Mouse (Mus musculus): ENCODE measurements around the gene Siglece. TPM values are rescaled to one million over a fixed set of nuclear protein-coding genes. Genes with fewer than 3 reads are reported as not detected.
"Not testable (repeated sequence)": the region's sequence is repeated elsewhere in the genome, so short reads cannot be mapped to it uniquely, and the experiment has no call there.

Gene Siglece
- total RNA-seq (2021), result 1 to 10 TPM in 1 of 2 experiments, under 1 TPM in 1; 0.83 to 1.4 TPM

- no peak for DNase-seq
These were observed at the start of gene Siglece for GRCm38 (mm10) chr7:43660002-43660401. TSS of gene Siglece (minus strand) at chr7:43660161.

GRCm38 (mm10) chr7:43690118-43690517 lies 30.2 kb upstream of the Siglece start, which contains the start of gene Klk14:
TSS of gene Klk14 (plus strand) at chr7:43690418.
- DNase-seq, result no peak

GRCm38 (mm10) chr7:43685088-43685487 lies 25.1 kb upstream of the Siglece start:
- DNase-seq, result no peak

GRCm38 (mm10) chr7:43682511-43682910 lies 22.6 kb upstream of the Siglece start:
- not testable (repeated sequence) for DNase-seq

- DNase-seq, result peak; percentile 58 to 65
These were observed 21.0 kb upstream of the Siglece start for GRCm38 (mm10) chr7:43680960-43681359.

GRCm38 (mm10) chr7:43678517-43678916 lies 18.6 kb upstream of the Siglece start:
- no peak for DNase-seq

- DNase-seq, result no peak
These were observed 15.1 kb upstream of the Siglece start for GRCm38 (mm10) chr7:43675091-43675490.

- no peak for DNase-seq
These were observed 12.8 kb upstream of the Siglece start for GRCm38 (mm10) chr7:43672581-43673260.

GRCm38 (mm10) chr7:43671809-43672580 lies 12.0 kb upstream of the Siglece start, which contains the start of gene Ctu1:
TSS of gene Ctu1 (plus strand) at chr7:43672016.
- DNase-seq, result peak; percentile 86 to 90

- DNase-seq, result no peak
These were observed 11.3 kb upstream of the Siglece start for GRCm38 (mm10) chr7:43671064-43671808.

- DNase-seq, result no peak
These were observed 8.6 kb upstream of the Siglece start for GRCm38 (mm10) chr7:43668582-43668981.

- DNase-seq, result not testable (repeated sequence)
These were observed 7.3 kb upstream of the Siglece start for GRCm38 (mm10) chr7:43667221-43667620.

GRCm38 (mm10) chr7:43662804-43663203 lies 2.8 kb upstream of the Siglece start:
- no peak for DNase-seq

- DNase-seq, result no peak
These were observed 3.7 kb downstream of the Siglece start for GRCm38 (mm10) chr7:43656232-43656631.

GRCm38 (mm10) chr7:43654519-43654918 lies 5.4 kb downstream of the Siglece start:
- DNase-seq, result no peak

GRCm38 (mm10) chr7:43652683-43653082 lies 7.3 kb downstream of the Siglece start:
- DNase-seq, result no peak

- no peak for DNase-seq
These were observed 16.8 kb downstream of the Siglece start for GRCm38 (mm10) chr7:43643046-43643652.

- DNase-seq, result no peak
These were observed 17.4 kb downstream of the Siglece start for GRCm38 (mm10) chr7:43642587-43642986.

GRCm38 (mm10) chr7:43637118-43637517 lies 22.8 kb downstream of the Siglece start:
- no peak for DNase-seq

GRCm38 (mm10) chr7:43636194-43636593 lies 23.8 kb downstream of the Siglece start:
- DNase-seq, result no peak

- DNase-seq, result no peak
These were observed 25.5 kb downstream of the Siglece start, which contains the start of gene Ceacam18 for GRCm38 (mm10) chr7:43634500-43634899. TSS of gene Ceacam18 (plus strand) at chr7:43634707.

- DNase-seq, result no peak
These were observed 26.0 kb downstream of the Siglece start for GRCm38 (mm10) chr7:43633940-43634339.
